Comparison of ENCODE assay signal across 28 mouse cellular contexts in the genomic region with DNA sequence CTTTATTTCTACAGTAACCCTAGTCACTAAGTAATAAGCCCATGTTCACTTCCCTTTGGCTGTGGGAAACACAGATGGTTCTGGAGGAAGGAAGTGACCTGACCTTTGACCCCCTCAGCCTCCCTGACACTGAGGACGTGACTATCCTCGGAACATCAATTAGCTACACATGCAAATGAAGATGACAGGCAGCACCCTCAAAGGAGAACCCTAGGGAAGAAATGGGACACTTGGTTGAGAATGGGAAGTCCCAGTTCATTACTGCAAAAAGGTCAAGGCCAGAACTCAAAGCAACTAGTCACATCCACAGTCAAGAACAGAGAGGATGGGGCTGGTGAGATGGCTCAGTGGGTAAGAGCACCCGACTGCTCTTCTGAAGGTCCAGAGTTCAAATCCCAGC. TPM values are rescaled to one million over a fixed set of nuclear protein-coding genes. Genes with fewer than 3 reads are reported as not detected.
DNase-seq lines count a peak whose midpoint lies in the region; ATAC-seq and TF ChIP-seq lines count a peak whose summit lies in the region.
"Had no signal": no experiment of that assay in that cellular context is flagged by ENCODE, and none has a peak within 500 bp of the region (broad histone marks: within the 10 kb centered on the region; RNA-seq: fewer than 3 reads in every experiment).

No protein-coding gene starts in this region.

- H3K27ac ChIP-seq in ES-Bruce4 (ENCODE audit: insufficient read depth, low read length): peak overlapping the region; percentile 16
- H3K27ac ChIP-seq: embryonic facial prominence, embryonic 10.5 days; forebrain, embryonic 15.5 days; hindbrain, embryonic 12.5 days; neural tube, embryonic 12.5 days; stomach, embryonic 15.5 days had no signal

- H3K4me1 ChIP-seq in ES-Bruce4 (ENCODE audit: control insufficient read depth, insufficient read depth, low read length): peaks cover 10% of the 10 kb centered on the region
- H3K4me1 ChIP-seq: hindbrain, embryonic 12.5 days; neural tube, embryonic 12.5 days; stomach, embryonic 15.5 days had no signal

- H3K27me3 ChIP-seq in ES-Bruce4 (ENCODE audit: control insufficient read depth, insufficient read depth, low read length, poor library complexity, severe bottlenecking): no peaks in the 10 kb centered on the region
- H3K27me3 ChIP-seq: forebrain, embryonic 15.5 days; hindbrain, embryonic 12.5 days; megakaryocyte, embryonic 14.5 days; neural tube, embryonic 12.5 days; stomach, embryonic 15.5 days had no signal

- intact Hi-C loops in heart, postnatal 14 days (cut with DNase I): no loop called here

- no peak overlapping the region for H3K9ac ChIP-seq in ES-Bruce4 (ENCODE audit: low read depth, poor library complexity, severe bottlenecking)
- H3K9ac ChIP-seq: forebrain, embryonic 15.5 days; hindbrain, embryonic 12.5 days; neural tube, embryonic 12.5 days; stomach, embryonic 15.5 days had no signal

- no peaks in the 10 kb centered on the region for H3K9me3 ChIP-seq in ES-Bruce4 (replicated peaks; ENCODE audit: control insufficient read depth, insufficient read depth, low read length, poor library complexity, severe bottlenecking)
- H3K9me3 ChIP-seq: forebrain, embryonic 15.5 days; megakaryocyte, embryonic 14.5 days; stomach, embryonic 15.5 days had no signal

- H3K4me3 ChIP-seq in ES-Bruce4 (ENCODE audit: low read depth, low read length): no peak overlapping the region
- H3K4me3 ChIP-seq: embryonic facial prominence, embryonic 10.5 days; forebrain, embryonic 15.5 days; hindbrain, embryonic 12.5 days; megakaryocyte, embryonic 14.5 days; neural tube, embryonic 12.5 days; stomach, embryonic 15.5 days had no signal

- no peaks in the 10 kb centered on the region for H3K36me3 ChIP-seq in ES-Bruce4 (ENCODE audit: control insufficient read depth, insufficient read depth, low read length, poor library complexity, severe bottlenecking)
- H3K36me3 ChIP-seq: forebrain, embryonic 15.5 days; hindbrain, embryonic 12.5 days; neural tube, embryonic 12.5 days; stomach, embryonic 15.5 days had no signal

- TF ChIP-seq CTCF in ES-Bruce4 (IDR thresholded peaks at IDR 0.05; ENCODE audit: low read depth, low read length): no peak

- DNase-seq in heart, adult 11 months: peak; percentile 93
- no peak for DNase-seq in heart, postnatal 14 days
- DNase-seq in 416B (ENCODE audit: low read depth): peak; percentile 55
- DNase-seq in gastrocnemius, postnatal 4 days (ENCODE audit: low spot score in 2 of 2): no peak
- DNase-seq in cerebellum, adult 9-11 months: no peak
- no peak for DNase-seq in adrenal gland, adult (ENCODE audit: inconsistent age in 2 of 2, low spot score in 1 of 2)
- DNase-seq: adrenal gland, adult 2 months; cerebellum, adult 11-12 months; cerebellum, postnatal 25 days; gastrocnemius, postnatal 14 days; kidney, adult 18-20 months; kidney, postnatal 10 days; left cerebral cortex, postnatal 4 days; liver; lung, adult 2 months; lung, postnatal 14 days; midbrain, embryonic 14.5 days; retina, postnatal 1 day; right cerebral cortex, postnatal 25 days; thymus, postnatal 25 days had no signal

- peak; percentile 50; the same call in 1 of the 2 replicates for TF ChIP-seq EP300 in ES-Bruce4 (IDR thresholded peaks at IDR 0.05; ENCODE audit: insufficient read depth, low read depth, low read length)

- TF ChIP-seq POLR2A in ES-Bruce4 (IDR thresholded peaks at IDR 0.05; ENCODE audit: insufficient read depth, low read length): no peak

- peak; percentile 45; the same call in 1 of the 2 replicates for ATAC-seq in megakaryocyte, adult 5-6 weeks (ENCODE audit: poor library complexity, severe bottlenecking)
- ATAC-seq: forebrain, embryonic 15.5 days had no signal

RNA-seq across cellular contexts. Expression of gene Pitpnc1, which starts 29.4 kb away (rescaled TPM):
- total RNA-seq in heart, postnatal 14 days (2021): 10 to 100 TPM; 67.9 to 68.4 TPM
- polyA plus RNA-seq in ES-Bruce4 (2011; ENCODE audit: insufficient read depth, insufficient read length, low read depth, missing spikeins): 25.4 and 27.1 TPM in 2 replicates
- 14.5 and 15.4 TPM in 2 replicates for total RNA-seq in megakaryocyte, adult 5-6 weeks (2015)
- total RNA-seq in megakaryocyte, adult 5-6 weeks (2017): 8.5 and 11.7 TPM in 2 replicates
- 10 to 100 TPM; 53.0 to 58.2 TPM for total RNA-seq in gastrocnemius, postnatal 4 days (2021)

RNA-seq across cellular contexts. Expression of gene Psmd12, which starts 38.2 kb away (rescaled TPM):
- total RNA-seq in heart, postnatal 14 days (2021): 10 to 100 TPM; 81.7 to 84.0 TPM
- polyA plus RNA-seq in ES-Bruce4 (2011; ENCODE audit: insufficient read depth, insufficient read length, low read depth, missing spikeins): 155 and 167 TPM in 2 replicates
- total RNA-seq in megakaryocyte, adult 5-6 weeks (2015): 55.9 and 65.5 TPM in 2 replicates
- total RNA-seq in megakaryocyte, adult 5-6 weeks (2017): 86.4 and 86.6 TPM in 2 replicates
- 100 to 1,000 TPM in 1 of 2 experiments, 10 to 100 TPM in 1; 83.7 to 107 TPM for total RNA-seq in gastrocnemius, postnatal 4 days (2021)

Comparison
In these comparisons a context has a peak if more than half of its experiments do, and no peak if none do; other contexts are left out.
1. DNase-seq: peak in heart, adult 11 months (single experiment) and 416B (single experiment); none in heart, postnatal 14 days (0 of 2), gastrocnemius, postnatal 4 days (0 of 2), cerebellum, adult 9-11 months (single experiment) and adrenal gland, adult (0 of 2).